Mouse (Mus musculus): ENCODE measurements around the gene Naa80.

Gene Naa80

DNA sequence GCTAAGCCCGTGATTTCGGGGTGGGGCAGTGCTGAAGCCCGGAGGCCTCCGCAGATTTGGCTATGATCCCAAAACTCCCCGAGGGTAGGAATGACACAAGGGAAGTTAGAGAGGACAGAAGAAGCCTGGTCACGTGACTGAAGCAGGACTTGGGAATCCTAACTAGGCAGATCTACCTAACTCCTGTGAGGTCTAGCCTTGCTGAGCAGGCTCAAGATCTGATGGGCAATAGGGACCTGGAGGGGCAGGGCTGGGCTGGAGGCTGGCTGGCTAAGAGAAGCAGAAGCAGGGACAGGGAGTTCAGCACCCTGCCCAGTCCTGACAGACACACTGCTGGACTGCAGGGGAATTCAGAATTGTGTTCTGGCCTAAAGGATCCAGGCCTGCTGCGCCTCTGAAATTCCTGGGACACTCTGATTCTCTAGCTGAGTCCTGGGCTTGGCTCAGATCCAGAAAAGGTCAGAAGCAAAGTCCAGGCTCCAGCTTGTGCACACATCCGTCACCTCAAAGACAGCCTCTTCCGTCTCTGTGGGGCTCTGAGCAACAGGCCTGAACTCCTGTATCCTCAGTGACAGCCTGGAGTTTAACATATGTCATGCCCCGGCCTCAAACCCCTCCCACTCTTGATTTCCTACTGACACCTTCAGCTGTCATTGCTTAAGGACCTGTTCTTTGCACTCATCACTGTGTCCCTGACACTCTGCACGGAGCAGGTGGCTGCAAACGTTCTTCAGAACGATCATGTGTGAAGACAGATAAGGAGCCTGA is 40.3 kb downstream of the Naa80 start:
- no peak for DNase-seq (ENCODE audit: low spot score in 2 of 2)

DNA sequence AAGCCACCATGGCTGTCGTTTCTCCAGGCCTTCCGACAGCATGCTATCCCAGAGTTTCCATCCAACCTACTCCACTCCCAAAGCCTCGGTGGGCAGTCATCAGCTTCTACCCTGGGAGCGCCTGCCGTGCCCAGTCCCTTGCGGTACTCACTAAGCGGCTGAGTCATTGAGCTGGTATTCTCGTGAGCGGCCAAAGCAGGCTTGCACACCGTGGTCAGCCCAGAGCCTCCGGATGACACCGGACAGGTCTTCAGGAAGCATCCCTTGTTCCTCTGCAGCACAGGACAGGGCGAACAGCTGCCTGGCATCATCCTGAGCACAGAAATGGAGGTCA is 40.8 kb downstream of the Naa80 start:
- no peak for DNase-seq (ENCODE audit: low spot score in 2 of 2)

DNA sequence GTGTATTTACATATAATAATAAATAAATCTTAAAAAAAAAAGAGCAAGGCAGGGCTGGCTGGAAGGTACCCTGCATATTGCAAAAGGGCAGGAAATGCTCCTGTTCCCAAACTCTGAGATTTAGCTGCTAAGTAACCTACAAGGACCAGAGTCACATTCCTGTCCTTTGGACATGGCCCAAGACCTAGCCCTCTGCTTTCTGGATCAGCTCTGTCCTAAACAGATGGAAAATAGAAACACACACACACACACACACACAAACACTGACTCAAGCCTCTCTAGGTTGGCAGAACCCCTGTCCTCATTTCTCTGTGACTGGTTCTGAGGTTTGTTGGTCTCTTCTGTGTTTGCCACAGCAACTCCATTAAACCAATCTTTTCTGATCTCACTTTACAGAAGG is 42.3 kb downstream of the Naa80 start:
- DNase-seq (ENCODE audit: low spot score in 2 of 2), result no peak

DNA sequence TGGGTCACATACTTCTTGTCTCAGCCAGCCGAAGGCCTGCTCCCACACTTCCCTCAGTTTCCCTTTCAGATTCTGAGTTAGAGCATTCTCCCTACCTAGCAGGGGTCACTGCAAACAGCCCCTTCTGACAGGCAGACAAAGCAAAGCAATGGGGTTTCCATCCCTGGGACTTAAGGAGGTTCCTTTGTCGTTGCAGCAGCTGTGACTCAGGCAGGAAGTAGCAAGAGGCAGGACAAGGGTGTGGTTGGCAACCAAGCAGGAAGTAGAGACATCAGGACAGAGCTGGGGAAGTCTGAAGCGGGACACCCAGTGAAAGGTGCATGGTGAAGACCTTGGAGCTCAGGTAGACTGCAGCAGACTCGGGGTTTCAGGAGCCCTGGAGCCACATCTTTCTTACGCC is 45.9 kb downstream of the Naa80 start:
- DNase-seq (ENCODE audit: low spot score in 2 of 2), result peak; percentile 63 to 64

DNA sequence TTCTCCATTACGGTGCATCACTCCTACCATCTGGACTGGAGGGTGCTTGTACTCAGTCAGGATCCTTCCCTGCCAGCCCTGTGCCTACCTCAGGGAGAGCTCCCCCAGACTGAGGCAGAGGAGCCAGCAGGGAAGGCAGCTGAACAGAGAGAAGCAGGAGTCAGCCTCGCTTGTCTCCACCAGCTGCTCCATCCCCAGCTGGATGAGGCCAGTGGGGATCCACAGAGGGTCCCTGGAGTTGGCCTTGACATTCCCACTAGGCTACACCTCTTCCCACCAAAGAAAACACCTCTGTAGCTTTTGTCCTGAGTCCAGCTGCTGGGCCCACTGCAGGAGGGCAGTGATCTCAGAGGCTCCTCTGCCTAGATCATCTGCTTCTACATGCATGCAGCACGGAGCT is 46.3 kb downstream of the Naa80 start:
- DNase-seq (ENCODE audit: low spot score in 2 of 2), result no peak

DNA sequence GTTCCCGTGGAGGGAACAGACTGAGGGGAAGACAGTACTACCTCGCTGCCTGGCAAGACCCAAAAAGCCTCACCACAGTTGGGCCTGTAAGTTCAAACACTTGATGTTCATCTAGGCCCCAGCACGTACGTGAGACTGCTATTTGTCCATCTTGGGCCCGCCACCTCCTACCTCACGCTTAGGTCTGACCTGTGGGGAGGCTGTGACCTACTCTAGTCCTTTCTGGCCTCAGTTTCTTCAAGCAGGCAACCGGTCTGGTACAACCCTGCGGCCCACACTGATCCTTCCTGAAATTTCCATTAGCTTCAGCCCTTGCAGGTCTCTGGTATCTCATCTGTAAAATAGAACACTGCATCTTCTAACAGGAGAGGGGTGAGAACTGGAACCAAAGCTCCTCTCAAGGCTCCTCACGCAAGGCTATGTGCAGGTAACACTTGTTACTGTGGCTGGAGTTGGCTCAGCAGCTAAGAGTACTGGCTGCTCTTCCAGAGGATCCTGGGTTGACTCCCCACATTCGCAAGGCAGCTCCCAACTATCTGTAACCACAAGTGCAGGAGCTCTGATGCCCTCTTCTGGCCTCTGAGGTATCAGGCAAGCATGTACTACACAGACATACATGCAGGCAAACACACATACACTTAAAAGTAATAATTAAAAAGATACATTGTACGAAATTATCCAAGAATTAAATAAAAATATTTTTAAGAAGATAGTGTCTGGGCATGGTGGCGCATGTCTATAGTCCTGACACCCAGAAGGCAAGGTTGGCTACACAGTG is 46.9 kb downstream of the Naa80 start:
- DNase-seq (ENCODE audit: low spot score in 2 of 2), result no peak

DNA sequence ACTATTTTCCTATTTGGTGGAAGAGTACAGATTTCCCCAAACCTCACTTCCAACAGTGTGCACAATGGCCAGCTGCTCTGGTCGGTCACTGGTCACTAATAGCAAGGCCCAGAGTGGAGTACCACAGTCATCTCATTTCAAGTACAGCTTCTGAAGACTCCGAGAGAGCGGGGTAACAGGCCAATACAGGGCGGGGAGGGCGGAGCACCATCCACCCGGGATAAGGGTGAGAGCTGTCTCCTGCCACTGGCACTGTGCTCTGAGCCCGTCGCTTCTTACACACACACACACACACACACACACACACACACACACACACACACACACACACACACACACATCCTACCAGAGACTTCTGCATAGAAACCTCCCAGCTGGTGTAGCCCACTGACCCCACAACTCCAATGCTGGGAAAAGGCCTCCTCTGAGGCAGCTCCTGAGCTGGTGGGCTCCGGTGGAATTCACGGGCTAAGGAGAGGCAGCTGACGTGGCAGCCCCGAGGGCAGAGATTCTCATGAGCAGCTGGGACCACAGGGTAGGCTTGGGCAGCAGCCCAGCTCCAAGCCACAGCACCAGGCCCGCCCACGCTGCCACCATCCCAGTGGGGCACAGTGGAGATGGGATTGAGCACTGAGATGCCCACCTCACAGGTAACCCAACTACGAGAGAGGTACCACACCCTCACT is 47.6 kb downstream of the Naa80 start:
- no peak for DNase-seq (ENCODE audit: low spot score in 2 of 2)

DNA sequence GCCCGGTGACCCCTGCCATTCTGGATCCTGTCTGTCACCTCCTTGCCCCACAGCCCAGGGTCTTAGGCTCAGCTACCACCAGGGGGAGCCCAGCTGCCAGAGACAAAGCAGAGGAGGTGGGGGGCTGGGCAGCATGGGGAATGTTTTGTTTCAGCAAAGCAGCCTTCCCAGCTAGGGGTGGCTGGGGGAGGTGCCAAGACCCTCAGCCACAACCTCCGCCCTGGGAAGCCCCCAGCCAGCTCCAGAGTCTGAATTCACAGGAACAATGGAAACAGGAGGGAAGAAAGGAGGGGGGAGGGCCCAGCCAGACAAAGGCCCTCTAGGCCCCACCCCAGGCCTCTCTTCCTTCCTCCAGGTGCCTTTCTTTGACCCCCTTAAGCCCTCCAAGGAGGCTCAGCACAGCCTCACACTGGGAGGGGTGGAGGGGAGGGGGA is 48.2 kb downstream of the Naa80 start:
- peak; percentile 91 to 97 for DNase-seq (ENCODE audit: low spot score in 2 of 2)

DNA sequence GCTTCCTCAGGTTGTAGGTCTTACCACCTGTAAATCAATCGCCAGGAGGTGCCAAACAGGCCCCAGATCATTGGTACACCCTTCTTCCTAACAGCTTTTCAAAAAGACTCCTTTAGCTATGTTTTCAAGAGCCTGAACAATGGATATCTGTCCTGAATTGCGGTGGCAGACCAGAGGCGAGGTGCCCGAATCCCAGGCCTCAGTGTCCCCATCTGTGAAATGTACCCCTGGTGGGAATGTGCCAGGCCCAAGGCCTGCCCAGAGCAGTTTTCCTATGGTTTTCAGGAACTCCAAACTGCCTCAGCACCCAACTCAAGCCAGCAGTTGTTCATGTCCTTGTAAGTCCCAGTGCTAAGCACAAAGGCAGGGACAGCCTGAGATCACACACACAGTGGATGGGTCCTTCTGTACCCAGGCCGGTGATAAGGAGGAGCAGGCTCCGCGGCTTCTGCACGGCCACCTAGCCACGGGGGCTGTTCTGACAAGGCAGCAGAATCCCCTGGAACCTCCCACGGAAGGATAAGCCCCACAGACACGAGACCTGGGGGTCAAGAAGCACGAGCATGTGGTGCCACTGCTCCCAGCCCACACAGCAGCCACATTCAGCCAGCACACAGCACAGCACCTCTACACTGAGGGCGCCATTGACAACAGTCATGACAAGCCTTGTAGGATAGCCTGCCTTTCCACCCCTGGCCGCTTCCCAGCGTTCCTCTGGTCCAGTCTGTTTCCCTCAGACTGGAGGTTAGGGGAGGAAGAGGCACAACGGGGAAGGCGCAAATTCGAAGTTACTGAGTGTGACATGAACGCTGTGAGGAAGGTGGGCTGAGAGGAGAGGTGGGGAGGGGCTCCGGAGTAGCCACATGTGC is 48.9 kb downstream of the Naa80 start:
- DNase-seq (ENCODE audit: low spot score in 2 of 2), result peak in 1 of 2 experiments; percentile 29

DNA sequence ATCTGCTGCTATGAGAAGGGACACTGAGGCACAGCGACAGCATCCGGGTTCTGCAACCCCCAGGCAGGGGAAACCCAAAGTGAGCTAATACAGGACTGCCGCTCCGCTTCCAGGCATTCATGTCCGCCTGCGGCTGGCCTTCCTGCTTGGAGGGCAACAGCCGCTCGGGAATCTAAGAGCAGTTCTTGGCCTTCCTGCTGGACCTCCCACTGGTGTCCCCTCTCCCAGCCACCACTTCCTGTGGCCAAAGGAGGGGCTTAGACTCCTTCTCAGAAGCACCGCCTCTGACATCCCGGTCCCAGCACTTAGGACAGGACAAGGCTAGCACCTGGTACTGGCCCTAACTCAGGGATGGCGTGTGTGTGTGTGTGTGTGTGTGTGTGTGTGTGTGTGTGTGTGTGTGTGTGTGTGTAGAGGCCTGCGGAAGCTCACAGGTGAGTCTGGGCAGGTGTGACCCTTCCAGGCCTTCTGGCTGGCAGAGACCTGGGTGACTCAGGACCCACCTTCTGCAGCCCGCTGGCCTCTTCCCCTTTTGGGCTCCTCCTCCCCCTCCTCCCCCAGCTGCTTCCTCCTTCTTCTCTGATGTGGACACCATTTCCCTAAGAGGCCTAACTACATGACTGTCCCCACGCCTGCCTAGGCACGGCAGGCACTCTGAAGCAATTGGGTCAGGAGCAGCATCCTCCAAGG is 50.2 kb downstream of the Naa80 start:
- no peak for DNase-seq (ENCODE audit: low spot score in 2 of 2)

DNA sequence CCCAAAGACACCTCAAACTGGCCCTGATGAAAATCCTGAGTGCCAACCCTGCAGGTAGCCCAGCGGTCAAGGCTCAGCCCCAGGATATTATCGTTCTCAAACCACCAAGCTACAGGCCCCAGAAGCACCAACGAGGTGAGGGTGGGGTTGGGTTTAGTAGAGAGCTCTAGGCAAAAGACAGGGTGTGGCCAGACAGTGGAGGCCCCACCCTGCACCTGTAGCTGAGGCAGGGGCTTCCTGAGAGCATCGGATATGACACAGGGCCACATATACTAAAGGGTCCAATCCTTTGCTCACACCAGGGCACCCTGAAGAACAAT is 50.7 kb downstream of the Naa80 start:
- peak in 1 of 2 experiments; percentile 26 for DNase-seq (ENCODE audit: low spot score in 2 of 2)

DNA sequence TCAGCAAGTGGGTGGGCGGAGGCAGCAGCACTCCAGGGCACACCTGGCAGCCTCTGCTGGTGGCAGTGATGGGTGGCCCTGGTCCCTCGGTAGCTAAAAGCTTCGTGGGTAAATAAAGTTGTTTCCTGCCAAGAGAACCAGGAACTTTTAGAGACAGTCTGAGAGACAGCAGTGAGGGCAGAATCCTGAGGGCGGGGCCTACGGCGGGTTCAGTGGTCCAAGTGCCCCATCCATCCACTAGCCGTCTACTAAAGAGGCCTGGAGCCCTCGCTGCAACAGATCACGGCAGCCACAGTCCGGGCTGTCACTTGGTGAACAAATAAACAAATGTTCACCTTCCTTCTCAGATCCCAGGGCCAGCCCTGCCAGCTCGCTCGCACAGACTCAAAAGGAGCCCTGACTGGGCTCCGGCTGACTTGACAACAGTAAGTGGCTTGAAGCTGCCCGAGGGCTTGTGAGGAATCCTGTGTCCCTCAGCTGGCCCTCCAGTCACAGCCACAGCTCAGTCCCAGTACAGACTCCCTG is 51.3 kb downstream of the Naa80 start:
- DNase-seq (ENCODE audit: low spot score in 2 of 2), result peak; percentile 61

DNA sequence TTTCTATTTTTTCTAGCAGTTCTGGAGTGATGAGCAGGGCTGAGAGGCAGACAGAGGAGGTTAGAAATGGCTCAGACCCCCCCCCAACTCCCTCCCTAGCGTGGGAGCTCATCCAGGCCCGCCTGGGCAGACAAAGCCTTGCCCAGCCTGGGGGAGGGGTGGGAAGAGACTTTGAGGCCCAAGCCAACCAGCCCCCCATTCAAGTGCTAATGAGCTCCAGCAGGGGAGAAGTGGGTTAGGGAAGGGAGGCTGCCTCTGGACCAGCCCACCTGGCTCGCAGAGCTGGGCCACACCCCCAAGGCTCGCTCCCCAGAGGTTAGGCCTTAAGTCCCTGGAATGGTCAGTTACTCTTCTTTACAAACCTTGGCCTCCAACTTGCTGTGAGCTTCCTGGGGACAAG is 51.9 kb downstream of the Naa80 start:
- no peak for DNase-seq (ENCODE audit: low spot score in 2 of 2)

DNA sequence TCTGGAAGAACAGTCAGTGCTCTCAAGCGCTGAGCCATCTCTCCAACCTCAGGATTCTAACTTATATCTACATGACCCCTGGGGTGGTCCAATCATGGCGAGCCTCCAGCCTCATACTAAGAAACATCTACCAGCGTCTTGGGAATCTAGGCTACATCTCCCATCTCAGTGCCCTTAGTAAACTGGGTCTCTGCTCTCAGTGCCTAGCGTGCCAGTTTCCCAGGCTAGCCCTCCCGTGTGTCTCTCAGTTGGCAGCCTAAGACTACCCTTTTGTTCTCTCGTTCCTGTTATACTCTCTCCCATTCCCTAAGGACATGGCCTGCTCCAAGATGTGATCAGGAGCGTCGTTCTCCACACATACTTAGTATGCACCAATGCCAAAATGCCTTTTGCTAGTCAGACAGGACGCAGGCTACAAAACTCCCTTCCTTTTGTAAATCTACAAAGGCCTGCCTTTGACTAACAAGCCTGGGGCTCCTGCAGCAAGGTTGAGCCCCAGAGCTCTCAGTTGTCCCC is 52.7 kb downstream of the Naa80 start:
- no peak for DNase-seq (ENCODE audit: low spot score in 2 of 2)

DNA sequence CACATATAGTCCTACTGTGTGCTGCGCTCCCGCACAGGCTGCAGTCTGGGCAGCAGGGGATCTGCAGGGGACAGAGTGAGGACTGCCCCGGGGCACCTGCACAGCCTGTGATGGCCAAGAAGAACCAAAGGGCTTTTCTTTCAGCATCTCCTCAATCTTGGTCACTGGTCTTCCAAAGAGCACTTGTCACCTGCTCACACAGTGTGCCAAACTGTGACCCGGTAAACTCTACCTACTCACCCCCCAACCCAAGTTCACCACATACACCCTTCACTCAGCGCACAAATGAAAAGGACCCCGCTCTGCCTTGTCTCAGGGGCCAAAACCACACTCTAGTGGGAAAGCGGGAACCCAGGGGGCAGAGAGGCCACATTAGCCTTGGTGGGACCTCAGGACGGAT is 53.2 kb downstream of the Naa80 start:
- no peak for DNase-seq (ENCODE audit: low spot score in 2 of 2)

DNA sequence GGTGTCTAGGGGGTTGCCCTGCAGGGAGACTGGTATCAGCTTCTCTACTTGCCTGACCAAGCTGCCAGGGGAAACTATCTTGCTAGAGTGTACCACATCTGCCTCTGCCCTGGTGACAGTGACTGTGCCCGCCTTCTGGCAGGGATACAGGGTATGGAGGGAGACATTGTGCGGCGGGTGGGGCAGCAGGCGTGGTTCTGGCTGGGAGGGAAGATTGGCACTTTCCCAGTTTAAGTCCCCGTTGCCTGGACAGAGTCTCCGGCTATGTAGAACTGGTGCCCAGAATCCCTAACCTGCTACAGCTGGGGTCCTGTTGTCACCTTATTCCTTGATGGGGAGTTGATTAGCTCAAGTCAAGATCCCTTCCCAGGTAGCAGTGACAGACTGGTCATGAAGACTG is 53.8 kb downstream of the Naa80 start:
- peak in 1 of 2 experiments; percentile 34 for DNase-seq (ENCODE audit: low spot score in 2 of 2)

DNA sequence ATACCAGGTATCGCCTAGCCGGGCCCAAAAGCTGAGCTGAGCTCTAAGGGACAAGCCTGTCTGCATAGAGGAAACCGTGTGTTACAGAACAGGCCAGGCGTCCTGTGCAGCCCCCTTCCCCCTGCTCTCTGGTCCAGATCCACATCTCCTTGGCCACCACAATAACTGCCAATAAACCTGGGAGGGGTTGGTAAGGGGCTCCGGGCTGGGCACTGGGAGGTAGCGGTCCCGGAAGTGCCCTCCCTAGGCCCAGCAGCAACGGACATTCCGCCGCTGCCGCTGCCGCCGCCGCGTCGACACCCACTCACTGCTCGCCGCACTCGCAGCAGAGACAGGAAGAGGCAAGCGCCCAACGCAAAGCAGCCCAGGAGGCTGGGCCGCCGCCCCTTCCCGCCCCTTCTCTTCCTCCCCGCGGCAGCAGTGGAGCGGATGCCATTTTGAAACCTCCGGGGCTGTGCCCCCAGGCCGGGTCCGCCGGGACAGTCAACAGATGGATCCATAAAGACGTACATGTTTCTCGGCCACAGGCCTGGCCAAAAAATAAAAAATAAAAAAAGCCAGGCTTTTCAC is 54.5 kb downstream of the Naa80 start:
- DNase-seq (ENCODE audit: low spot score in 2 of 2), result peak; percentile 86 to 87

All from thymus, postnatal 10 days (tissue).